7 mouse cellular contexts compared by ENCODE assay signal in the genomic region with DNA sequence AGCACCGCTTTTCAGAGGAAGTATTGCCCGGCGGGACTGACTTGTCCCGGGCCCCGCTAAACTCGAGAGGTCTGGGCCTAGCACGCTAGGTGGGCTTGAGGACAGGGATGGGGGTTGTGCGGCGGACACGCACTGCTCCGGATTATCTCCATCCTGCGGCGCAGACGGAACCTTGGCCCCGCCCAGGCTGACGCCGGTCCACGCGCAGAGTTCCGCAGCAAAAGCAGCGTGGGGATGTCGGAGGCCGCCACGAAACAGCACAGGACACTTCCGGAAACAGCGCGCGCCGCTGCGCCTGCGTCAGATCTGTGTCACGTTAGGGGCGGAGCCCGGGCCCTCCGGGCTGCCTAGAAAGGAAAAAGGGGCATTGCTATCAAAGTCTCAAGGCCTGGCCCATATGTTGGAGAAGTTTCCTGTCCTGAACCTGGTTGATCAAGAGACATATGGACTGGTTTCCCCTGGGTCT. TPM values are rescaled to one million over a fixed set of nuclear protein-coding genes. Genes with fewer than 3 reads are reported as not detected.
DNase-seq lines count a peak whose midpoint lies in the region; ATAC-seq lines count a peak whose summit lies in the region.

A gene (minus strand): TSS at position 293 of the 466 bp plus-strand sequence.

- under 1% methylated on average over 35 of the region's 35 CpGs for WGBS in embryonic facial prominence, embryonic 10.5 days
- WGBS in limb, embryonic 10.5 days = under 1% methylated on average over 35 of the region's 35 CpGs
- WGBS in midbrain, embryonic 13.5 days = under 1% methylated on average over 35 of the region's 35 CpGs

- H3K4me1 ChIP-seq in embryonic facial prominence, embryonic 10.5 days = peaks cover 15% of the 10 kb centered on the region
- peaks cover 12% of the 10 kb centered on the region for H3K4me1 ChIP-seq in limb, embryonic 10.5 days
- peaks cover 23% of the 10 kb centered on the region for H3K4me1 ChIP-seq in midbrain, embryonic 13.5 days (replicated peaks)

- no peaks in the 10 kb centered on the region for H3K27me3 ChIP-seq in embryonic facial prominence, embryonic 10.5 days (replicated peaks; ENCODE audit: low read depth, poor library complexity, severe bottlenecking)
- H3K27me3 ChIP-seq in limb, embryonic 10.5 days (ENCODE audit: low read depth, poor library complexity, severe bottlenecking) = no peaks in the 10 kb centered on the region
- H3K27me3 ChIP-seq in midbrain, embryonic 13.5 days = no peaks in the 10 kb centered on the region

- peak; percentile 64 for ATAC-seq in granulocyte monocyte progenitor cell, adult 5-6 weeks (replicated peaks; ENCODE audit: poor library complexity, severe bottlenecking)
- peak; percentile 89 for ATAC-seq in midbrain, embryonic 13.5 days

- peak within 1 kb of the TSS; percentile 90 for H3K27ac ChIP-seq in embryonic facial prominence, embryonic 10.5 days (replicated peaks)
- H3K27ac ChIP-seq in limb, embryonic 10.5 days = peak within 1 kb of the TSS; percentile 90
- peak within 1 kb of the TSS; percentile 76 for H3K27ac ChIP-seq in midbrain, embryonic 13.5 days

- DNase-seq in adrenal gland, postnatal 10 days = peak; percentile 96
- DNase-seq in embryonic facial prominence, embryonic 10.5 days (ENCODE audit: low spot score) = peak; percentile 93
- DNase-seq in kidney, adult 11 months = peak; percentile 91
- peak; percentile 94 for DNase-seq in limb, embryonic 10.5 days (ENCODE audit: low spot score)
- DNase-seq in spleen, adult 12 weeks (ENCODE audit: low spot score) = peak; percentile 89

- H3K9ac ChIP-seq in midbrain, embryonic 13.5 days (replicated peaks) = peak within 1 kb of the TSS; percentile 81

- peaks cover 24% of the 10 kb centered on the region for H3K36me3 ChIP-seq in embryonic facial prominence, embryonic 10.5 days (replicated peaks)
- peaks cover 26% of the 10 kb centered on the region for H3K36me3 ChIP-seq in limb, embryonic 10.5 days
- H3K36me3 ChIP-seq in midbrain, embryonic 13.5 days = peaks cover 19% of the 10 kb centered on the region

- peak within 1 kb of the TSS; percentile 88 for H3K4me2 ChIP-seq in midbrain, embryonic 13.5 days (replicated peaks)

- H3K4me3 ChIP-seq in embryonic facial prominence, embryonic 10.5 days = peak within 1 kb of the TSS; percentile 85
- H3K4me3 ChIP-seq in limb, embryonic 10.5 days = peak within 1 kb of the TSS; percentile 86
- H3K4me3 ChIP-seq in midbrain, embryonic 13.5 days (replicated peaks) = peak within 1 kb of the TSS; percentile 80

- no peaks in the 10 kb centered on the region for H3K9me3 ChIP-seq in embryonic facial prominence, embryonic 10.5 days
- H3K9me3 ChIP-seq in limb, embryonic 10.5 days (replicated peaks) = no peaks in the 10 kb centered on the region
- no peaks in the 10 kb centered on the region for H3K9me3 ChIP-seq in midbrain, embryonic 13.5 days

RNA-seq across cellular contexts. Expression of the gene that starts here (rescaled TPM):
- total RNA-seq in adrenal gland, postnatal 10 days (2021) = 10 to 100 TPM; 34.4 to 37.4 TPM
- polyA plus RNA-seq in embryonic facial prominence, embryonic 10.5 days (2016; fragmentation: Nextera tagmentation; extraction: Ambion mirVana) = 45.3 and 47.0 TPM in 2 replicates
- total RNA-seq in granulocyte monocyte progenitor cell, adult 5-6 weeks (2014; fragmentation: Nextera tagmentation) = 18.8 and 32.3 TPM in 2 replicates
- 49.3 and 55.0 TPM in 2 replicates for total RNA-seq in granulocyte monocyte progenitor cell, adult 5-6 weeks (2017)
- 43.0 and 46.6 TPM in 2 replicates for polyA plus RNA-seq in limb, embryonic 10.5 days (2016; fragmentation: Nextera tagmentation; extraction: Ambion mirVana)
- polyA plus RNA-seq in midbrain, embryonic 13.5 days (2015; fragmentation: Nextera tagmentation; extraction: Ambion mirVana) = 37.7 and 39.9 TPM in 2 replicates

Comparison
In these comparisons a context has a peak if more than half of its experiments do, and no peak if none do; other contexts are left out.
1. Peak in every context shown above with its lines: DNase-seq, ATAC-seq, H3K4me3 ChIP-seq and H3K27ac ChIP-seq.